Mouse (Mus musculus): ENCODE data around the gene Klhl41. TPM values are rescaled to one million over a fixed set of nuclear protein-coding genes. Genes with fewer than 3 reads are reported as not detected.
"Not testable (repeated sequence)": the region's sequence is repeated elsewhere in the genome, so short reads cannot be mapped to it uniquely, and the experiment has no call there.

Klhl41 gene
- polyA plus RNA-seq, 1 experiment from 2014 or later, result 16.4 TPM

GRCm38 (mm10) chr2:69659326-69659725 is 10.6 kb upstream of the Klhl41 start:
- Histone ChIP-seq H3K27ac (no peak overlapping the region), H3K36me3 (peaks cover 31% of the 10 kb centered on the region), H3K4me1 (no peaks in the 10 kb centered on the region), H3K9ac (no peak overlapping the region), H3K9me3 (no peaks in the 10 kb centered on the region), H3K4me2 (no peak overlapping the region), H3K27me3 (no peaks in the 10 kb centered on the region), H3K4me3 (no peak overlapping the region)
- no peak for ATAC-seq (ENCODE audit: insufficient number of reproducible peaks, low FRiP score, low TSS enrichment, low read depth)
- WGBS, result 90% methylated on average over 4 of the region's 4 CpGs

GRCm38 (mm10) chr2:69663827-69664476 is 6.0 kb upstream of the Klhl41 start:
- H3K27me3 ChIP-seq, result no peaks in the 10 kb centered on the region
- no peak overlapping the region for H3K27ac ChIP-seq
- H3K4me3 ChIP-seq, result no peak overlapping the region
- peaks cover 32% of the 10 kb centered on the region for H3K36me3 ChIP-seq
- H3K9ac ChIP-seq, result no peak overlapping the region
- no peak for ATAC-seq (ENCODE audit: insufficient number of reproducible peaks, low FRiP score, low TSS enrichment, low read depth)
- H3K4me1 ChIP-seq, result no peaks in the 10 kb centered on the region
- WGBS, result 76% methylated on average over 13 of the region's 13 CpGs
- no peaks in the 10 kb centered on the region for H3K9me3 ChIP-seq
- H3K4me2 ChIP-seq, result no peak overlapping the region

- WGBS, result 94% methylated on average over 4 of the region's 4 CpGs
- no peak overlapping the region for H3K9ac ChIP-seq
- peaks cover 31% of the 10 kb centered on the region for H3K36me3 ChIP-seq
- no peaks in the 10 kb centered on the region for H3K4me1 ChIP-seq
- no peaks in the 10 kb centered on the region for H3K27me3 ChIP-seq
- ATAC-seq (ENCODE audit: insufficient number of reproducible peaks, low FRiP score, low TSS enrichment, low read depth), result no peak
- H3K4me3 ChIP-seq, result no peak overlapping the region
- H3K27ac ChIP-seq, result no peak overlapping the region
- H3K4me2 ChIP-seq, result no peak overlapping the region
- no peaks in the 10 kb centered on the region for H3K9me3 ChIP-seq
Observed at GRCm38 (mm10) chr2:69667656-69668055, 2.3 kb upstream of the Klhl41 start.

- H3K4me2 ChIP-seq, result no peak overlapping the region
- 72% methylated on average over 6 of the region's 6 CpGs for WGBS
- no peaks in the 10 kb centered on the region for H3K9me3 ChIP-seq
- no peak overlapping the region for H3K4me3 ChIP-seq
- no peaks in the 10 kb centered on the region for H3K27me3 ChIP-seq
- H3K36me3 ChIP-seq, result peaks cover 30% of the 10 kb centered on the region
- no peaks in the 10 kb centered on the region for H3K4me1 ChIP-seq
- no peak for ATAC-seq (ENCODE audit: insufficient number of reproducible peaks, low FRiP score, low TSS enrichment, low read depth)
- no peak overlapping the region for H3K27ac ChIP-seq
- no peak overlapping the region for H3K9ac ChIP-seq
Observed at GRCm38 (mm10) chr2:69668414-69668813, 1.5 kb upstream of the Klhl41 start.

- H3K9me3 ChIP-seq, result no peaks in the 10 kb centered on the region
- no peaks in the 10 kb centered on the region for H3K27me3 ChIP-seq
- H3K9ac ChIP-seq, result no peak overlapping the region
- no peaks in the 10 kb centered on the region for H3K4me1 ChIP-seq
- no peak overlapping the region for H3K4me3 ChIP-seq
- 0 out of 2 replicates have a peak, but pooled peaks cover 3% of the 10 kb centered on the region for H3K36me3 ChIP-seq
- H3K27ac ChIP-seq, result peak overlapping the region; percentile 18
- 72% methylated on average over 5 of the region's 5 CpGs for WGBS
- no peak overlapping the region for H3K4me2 ChIP-seq
- no peak for ATAC-seq (ENCODE audit: insufficient number of reproducible peaks, low FRiP score, low TSS enrichment, low read depth)
Observed at GRCm38 (mm10) chr2:69673723-69674122, 3.8 kb downstream of the Klhl41 start.

GRCm38 (mm10) chr2:69675266-69675665 is 5.3 kb downstream of the Klhl41 start:
- Histone ChIP-seq H3K27ac (no peak overlapping the region), H3K36me3 (0 out of 2 replicates have a peak, but pooled peaks cover 3% of the 10 kb centered on the region), H3K4me2 (no peak overlapping the region), H3K4me3 (no peak overlapping the region), H3K4me1 (no peaks in the 10 kb centered on the region), H3K27me3 (no peaks in the 10 kb centered on the region), H3K9ac (no peak overlapping the region), H3K9me3 (no peaks in the 10 kb centered on the region)
- no peak for ATAC-seq (ENCODE audit: insufficient number of reproducible peaks, low FRiP score, low TSS enrichment, low read depth)
- 94% methylated on average over 9 of the region's 9 CpGs for WGBS

GRCm38 (mm10) chr2:69676713-69677112 is 6.8 kb downstream of the Klhl41 start:
- H3K4me2 ChIP-seq, result no peak overlapping the region
- no peak for ATAC-seq (ENCODE audit: insufficient number of reproducible peaks, low FRiP score, low TSS enrichment, low read depth)
- WGBS, result 60% methylated on average over 2 of the region's 2 CpGs
- H3K36me3 ChIP-seq, result peaks cover 4% of the 10 kb centered on the region; the same call in 1 of the 2 replicates
- no peaks in the 10 kb centered on the region for H3K27me3 ChIP-seq
- no peak overlapping the region for H3K27ac ChIP-seq
- H3K4me1 ChIP-seq, result no peaks in the 10 kb centered on the region
- no peak overlapping the region for H3K9ac ChIP-seq
- no peaks in the 10 kb centered on the region for H3K9me3 ChIP-seq
- H3K4me3 ChIP-seq, result no peak overlapping the region

GRCm38 (mm10) chr2:69677215-69677614 is 7.3 kb downstream of the Klhl41 start:
- 80% methylated on average over 2 of the region's 2 CpGs for WGBS
- not testable (repeated sequence) for H3K9ac ChIP-seq; H3K27ac ChIP-seq; H3K4me2 ChIP-seq; H3K36me3 ChIP-seq; H3K4me1 ChIP-seq; ATAC-seq (ENCODE audit: insufficient number of reproducible peaks, low FRiP score, low TSS enrichment, low read depth); H3K27me3 ChIP-seq; H3K9me3 ChIP-seq; H3K4me3 ChIP-seq

GRCm38 (mm10) chr2:69679990-69680389 is 10.1 kb downstream of the Klhl41 start:
- Histone ChIP-seq H3K4me1 (no peaks in the 10 kb centered on the region), H3K36me3 (peaks cover 9% of the 10 kb centered on the region; the same call in 1 of the 2 replicates), H3K27ac (no peak overlapping the region), H3K4me3 (no peak overlapping the region), H3K4me2 (no peak overlapping the region), H3K9ac (no peak overlapping the region), H3K27me3 (no peaks in the 10 kb centered on the region), H3K9me3 (no peaks in the 10 kb centered on the region)
- 56% methylated on average over 6 of the region's 6 CpGs for WGBS
- ATAC-seq (ENCODE audit: insufficient number of reproducible peaks, low FRiP score, low TSS enrichment, low read depth), result no peak

- Histone ChIP-seq H3K4me2 (no peak overlapping the region), H3K9ac (no peak overlapping the region), H3K4me1 (no peaks in the 10 kb centered on the region), H3K27me3 (no peaks in the 10 kb centered on the region), H3K27ac (no peak overlapping the region), H3K9me3 (no peaks in the 10 kb centered on the region), H3K36me3 (peaks cover 9% of the 10 kb centered on the region; the same call in 1 of the 2 replicates), H3K4me3 (no peak overlapping the region)
- 91% methylated on average over 4 of the region's 4 CpGs for WGBS
- no peak for ATAC-seq (ENCODE audit: insufficient number of reproducible peaks, low FRiP score, low TSS enrichment, low read depth)
Observed at GRCm38 (mm10) chr2:69681931-69682330, 12.0 kb downstream of the Klhl41 start.

GRCm38 (mm10) chr2:69683036-69683805 is 13.3 kb downstream of the Klhl41 start:
- no peak for ATAC-seq (ENCODE audit: insufficient number of reproducible peaks, low FRiP score, low TSS enrichment, low read depth)
- H3K4me1 ChIP-seq, result no peaks in the 10 kb centered on the region
- H3K27ac ChIP-seq, result no peak overlapping the region
- no peak overlapping the region for H3K9ac ChIP-seq
- H3K9me3 ChIP-seq, result no peaks in the 10 kb centered on the region
- WGBS, result 91% methylated on average over 13 of the region's 13 CpGs
- H3K4me3 ChIP-seq, result no peak overlapping the region
- H3K36me3 ChIP-seq, result peaks cover 19% of the 10 kb centered on the region; the same call in 1 of the 2 replicates
- no peak overlapping the region for H3K4me2 ChIP-seq
- H3K27me3 ChIP-seq, result no peaks in the 10 kb centered on the region

GRCm38 (mm10) chr2:69684488-69684887 is 14.6 kb downstream of the Klhl41 start:
- no peak overlapping the region for H3K4me3 ChIP-seq
- H3K27ac ChIP-seq, result no peak overlapping the region
- no peaks in the 10 kb centered on the region for H3K4me1 ChIP-seq
- 87% methylated on average over 3 of the region's 3 CpGs for WGBS
- no peaks in the 10 kb centered on the region for H3K9me3 ChIP-seq
- peaks cover 24% of the 10 kb centered on the region for H3K36me3 ChIP-seq
- ATAC-seq (ENCODE audit: insufficient number of reproducible peaks, low FRiP score, low TSS enrichment, low read depth), result no peak
- no peaks in the 10 kb centered on the region for H3K27me3 ChIP-seq
- H3K9ac ChIP-seq, result no peak overlapping the region
- H3K4me2 ChIP-seq, result no peak overlapping the region
